Mouse (Mus musculus) midbrain, embryonic 11.5 days (tissue): ENCODE data around the gene Tmem266. TPM values are rescaled to one million over a fixed set of nuclear protein-coding genes. Genes with fewer than 3 reads are reported as not detected.

Experiments
- ATAC-seq: fragments of 200-750 bp; cut with Nextera tagmentation; 2 replicates; pipeline ENCODE4 v1.8.0; 2017; ENCODE audit warnings: moderate TSS enrichment, moderate library complexity; ENCODE audit not compliant: low FRiP score
- DNase-seq: peaks from one replicate; pipeline ENCODE4 v3.0.0; 2015; ENCODE audit warnings: low spot score; ENCODE audit errors: missing footprints
- H3K27ac ChIP-seq: fragments of 300-500 bp; sonication (generic); 2 replicates; pipeline ENCODE4 v1.5.1; 2014; ENCODE audit warnings: low read depth, low read length
- H3K27me3 ChIP-seq: fragments of 300-500 bp; sonication (generic); 2 replicates; pipeline ENCODE4 v1.6.1; 2014; ENCODE audit warnings: mild to moderate bottlenecking, low read length, moderate library complexity, mixed read lengths; ENCODE audit not compliant: control insufficient read depth, insufficient read depth
- H3K36me3 ChIP-seq: fragments of 300-500 bp; sonication (generic); 2 replicates; pipeline ENCODE4 v1.6.1; 2014; ENCODE audit warnings: mild to moderate bottlenecking, low read length, moderate library complexity, mixed read lengths; ENCODE audit not compliant: control insufficient read depth, insufficient read depth
- H3K4me1 ChIP-seq: fragments of 300-500 bp; sonication (generic); 2 replicates; pipeline ENCODE4 v1.6.1; 2014; ENCODE audit warnings: low read length; ENCODE audit not compliant: control insufficient read depth, insufficient read depth
- H3K4me2 ChIP-seq: fragments of 300-500 bp; sonication (generic); 2 replicates; pipeline ENCODE4 v1.6.1; 2014; ENCODE audit warnings: mild to moderate bottlenecking, moderate library complexity
- H3K4me3 ChIP-seq: fragments of 300-500 bp; sonication (generic); 2 replicates; pipeline ENCODE4 v1.5.1; 2014; ENCODE audit warnings: low read depth, low read length
- H3K9ac ChIP-seq: fragments of 300-500 bp; sonication (generic); 2 replicates; pipeline ENCODE4 v1.6.1; 2014; ENCODE audit warnings: low read length
- H3K9me3 ChIP-seq: fragments of 300-500 bp; sonication (generic); 2 replicates; pipeline ENCODE4 v1.6.1; 2016; ENCODE audit warnings: low read length; ENCODE audit not compliant: control insufficient read depth
- WGBS: fragments of 180-500 bp; shearing (Covaris S2); extraction: QIAGEN DNeasy Blood & Tissue Kit; methylation state at CpG from one replicate; pipeline ENCODE4 v1.1.7; 2014; 5-methylcytosine and 5-hydroxymethylcytosine counted together
- polyA plus RNA-seq: library from polyadenylated mRNA; unstranded; fragments of >200 nt; fragmentation: Nextera tagmentation; extraction: Ambion mirVana; gene quantifications from 2 replicates; pipeline ENCODE4 v1.2.1, GENCODE M21; 2014

The Tmem266 gene
- 0.48 and 0.57 TPM in 2 replicates for polyA plus RNA-seq

GRCm38 (mm10) chr9:55326515-55327233 is at the start of gene Tmem266, which contains the start of gene Nrg4:
Gene Tmem266 (plus strand): TSS chr9:55326913.
Gene Nrg4 (minus strand): TSS chr9:55326844.
- Histone ChIP-seq H3K36me3 (no peaks in the 10 kb centered on the region), H3K4me3 (peak within 1 kb of the TSS; percentile 55), H3K9ac (peak within 1 kb of the TSS; percentile 72), H3K4me2 (peak within 1 kb of the TSS; percentile 74), H3K27me3 (peaks cover 15% of the 10 kb centered on the region), H3K27ac (no peak within 1 kb of the TSS), H3K4me1 (peaks cover 4% of the 10 kb centered on the region; the same call in 1 of the 2 replicates), H3K9me3 (no peaks in the 10 kb centered on the region)
- peak; percentile 97 for DNase-seq
- ATAC-seq, result peak; percentile 92
- WGBS, result under 1% methylated on average over 59 of the region's 82 CpGs

GRCm38 (mm10) chr9:55277562-55277961 is 49.2 kb upstream of the Tmem266 start:
- H3K4me2 ChIP-seq, result no peak overlapping the region
- WGBS, result 79% methylated on average over 4 of the region's 4 CpGs
- H3K4me1 ChIP-seq, result no peaks in the 10 kb centered on the region
- H3K36me3 ChIP-seq, result no peaks in the 10 kb centered on the region
- no peak overlapping the region for H3K4me3 ChIP-seq
- no peak overlapping the region for H3K27ac ChIP-seq
- no peaks in the 10 kb centered on the region for H3K9me3 ChIP-seq
- DNase-seq (no peak), ATAC-seq (no peak)
- H3K9ac ChIP-seq, result no peak overlapping the region
- no peaks in the 10 kb centered on the region for H3K27me3 ChIP-seq

- H3K9me3 ChIP-seq, result no peaks in the 10 kb centered on the region
- WGBS, result 86% methylated on average over 8 of the region's 8 CpGs
- DNase-seq (no peak), ATAC-seq (no peak)
- no peak overlapping the region for H3K9ac ChIP-seq
- H3K27ac ChIP-seq, result no peak overlapping the region
- H3K4me2 ChIP-seq, result no peak overlapping the region
- H3K4me1 ChIP-seq, result no peaks in the 10 kb centered on the region
- H3K27me3 ChIP-seq, result no peaks in the 10 kb centered on the region
- H3K36me3 ChIP-seq, result no peaks in the 10 kb centered on the region
- H3K4me3 ChIP-seq, result no peak overlapping the region
These were observed 47.4 kb upstream of the Tmem266 start for GRCm38 (mm10) chr9:55279114-55279825.

GRCm38 (mm10) chr9:55283516-55283915 is 43.2 kb upstream of the Tmem266 start:
- no peak overlapping the region for H3K4me3 ChIP-seq
- DNase-seq (no peak), ATAC-seq (no peak)
- no peak overlapping the region for H3K9ac ChIP-seq
- H3K27me3 ChIP-seq, result no peaks in the 10 kb centered on the region
- 12% methylated on average over 14 of the region's 14 CpGs for WGBS
- no peaks in the 10 kb centered on the region for H3K4me1 ChIP-seq
- no peak overlapping the region for H3K27ac ChIP-seq
- no peaks in the 10 kb centered on the region for H3K36me3 ChIP-seq
- no peak overlapping the region for H3K4me2 ChIP-seq
- H3K9me3 ChIP-seq, result no peaks in the 10 kb centered on the region

- WGBS, result 76% methylated on average over 3 of the region's 3 CpGs
- no peak for DNase-seq
- H3K27me3 ChIP-seq, result no peaks in the 10 kb centered on the region
- H3K9me3 ChIP-seq, result no peaks in the 10 kb centered on the region
- no peak overlapping the region for H3K9ac ChIP-seq
- H3K4me3 ChIP-seq, result no peak overlapping the region
- H3K4me2 ChIP-seq, result no peak overlapping the region
- no peak for ATAC-seq
- H3K36me3 ChIP-seq, result no peaks in the 10 kb centered on the region
- H3K27ac ChIP-seq, result no peak overlapping the region
- no peaks in the 10 kb centered on the region for H3K4me1 ChIP-seq
These were observed 41.5 kb upstream of the Tmem266 start for GRCm38 (mm10) chr9:55285197-55285596.

- Histone ChIP-seq H3K4me2 (no peak overlapping the region), H3K27ac (no peak overlapping the region), H3K9me3 (no peaks in the 10 kb centered on the region), H3K9ac (no peak overlapping the region), H3K4me3 (no peak overlapping the region), H3K4me1 (no peaks in the 10 kb centered on the region), H3K27me3 (no peaks in the 10 kb centered on the region), H3K36me3 (no peaks in the 10 kb centered on the region)
- WGBS, result 78% methylated on average over 3 of the region's 3 CpGs
- DNase-seq (no peak), ATAC-seq (no peak)
These were observed 37.1 kb upstream of the Tmem266 start for GRCm38 (mm10) chr9:55289475-55290198.

GRCm38 (mm10) chr9:55291966-55292365 is 34.7 kb upstream of the Tmem266 start:
- WGBS, result 94% methylated on average over 4 of the region's 4 CpGs
- no peak for ATAC-seq
- Histone ChIP-seq H3K9me3 (no peaks in the 10 kb centered on the region), H3K4me3 (no peak overlapping the region), H3K4me2 (no peak overlapping the region), H3K9ac (no peak overlapping the region), H3K27ac (no peak overlapping the region), H3K27me3 (no peaks in the 10 kb centered on the region), H3K4me1 (no peaks in the 10 kb centered on the region), H3K36me3 (no peaks in the 10 kb centered on the region)
- no peak for DNase-seq

GRCm38 (mm10) chr9:55296221-55296620 is 30.5 kb upstream of the Tmem266 start:
- H3K4me1 ChIP-seq, result no peaks in the 10 kb centered on the region
- ATAC-seq (no peak), DNase-seq (no peak)
- no peak overlapping the region for H3K9ac ChIP-seq
- no peak overlapping the region for H3K27ac ChIP-seq
- no peaks in the 10 kb centered on the region for H3K27me3 ChIP-seq
- H3K36me3 ChIP-seq, result no peaks in the 10 kb centered on the region
- H3K4me3 ChIP-seq, result no peak overlapping the region
- WGBS, result 76% methylated on average over 2 of the region's 2 CpGs
- H3K9me3 ChIP-seq, result no peaks in the 10 kb centered on the region
- H3K4me2 ChIP-seq, result no peak overlapping the region

GRCm38 (mm10) chr9:55307066-55307465 is 19.6 kb upstream of the Tmem266 start:
- Histone ChIP-seq H3K4me2 (no peak overlapping the region), H3K27me3 (no peaks in the 10 kb centered on the region), H3K9me3 (no peaks in the 10 kb centered on the region), H3K4me1 (no peaks in the 10 kb centered on the region), H3K4me3 (no peak overlapping the region), H3K27ac (no peak overlapping the region), H3K36me3 (no peaks in the 10 kb centered on the region), H3K9ac (no peak overlapping the region)
- WGBS, result 74% methylated on average over 2 of the region's 2 CpGs
- ATAC-seq (no peak), DNase-seq (no peak)
